Mouse (Mus musculus) thymus, adult 2 months (tissue): ENCODE measurements around the gene Dnmt1.

ENCODE experiments used
- CTCF ChIP-seq: fragments of 200-500 bp; IDR thresholded peaks from 2 replicates; pipeline ENCODE4 v1.5.1; 2012; ENCODE audit warnings: mild to moderate bottlenecking, control low read depth, low read length, moderate library complexity, borderline replicate concordance; ENCODE audit not compliant: control insufficient read depth, poor library complexity, insufficient read depth; ENCODE audit errors: extremely low read depth
- POLR2A ChIP-seq: fragments of 200-500 bp; IDR thresholded peaks from 2 replicates; pipeline ENCODE4 v1.6.1; 2012; ENCODE audit warnings: mild to moderate bottlenecking, low read length, control low read depth, moderate library complexity; ENCODE audit not compliant: control insufficient read depth, poor library complexity, insufficient read depth; ENCODE audit errors: extremely low read depth

DNA sequence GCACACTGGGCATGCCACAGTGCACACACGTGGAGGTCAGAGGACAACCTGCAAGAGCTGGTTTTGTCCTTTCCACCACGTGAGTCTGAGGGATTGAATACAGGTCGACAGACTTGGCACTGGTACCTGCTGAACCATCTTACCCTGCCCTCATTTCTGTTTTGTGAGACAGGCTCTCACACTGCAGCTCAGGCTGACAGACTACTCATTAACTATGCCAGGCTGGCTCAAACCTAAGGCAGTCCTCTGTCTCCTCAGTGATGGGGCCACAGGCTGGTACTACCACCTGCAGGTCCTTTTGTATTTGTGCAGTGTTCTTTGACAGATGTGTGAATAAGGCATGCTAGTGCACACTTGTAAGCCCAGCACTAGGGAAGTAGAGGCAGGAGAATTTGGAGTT lies 35.4 kb upstream of the Dnmt1 start:
- TF ChIP-seq CTCF (no peak), POLR2A (no peak)
